Mouse (Mus musculus): ENCODE measurements around the gene Gm42878.

DNA sequence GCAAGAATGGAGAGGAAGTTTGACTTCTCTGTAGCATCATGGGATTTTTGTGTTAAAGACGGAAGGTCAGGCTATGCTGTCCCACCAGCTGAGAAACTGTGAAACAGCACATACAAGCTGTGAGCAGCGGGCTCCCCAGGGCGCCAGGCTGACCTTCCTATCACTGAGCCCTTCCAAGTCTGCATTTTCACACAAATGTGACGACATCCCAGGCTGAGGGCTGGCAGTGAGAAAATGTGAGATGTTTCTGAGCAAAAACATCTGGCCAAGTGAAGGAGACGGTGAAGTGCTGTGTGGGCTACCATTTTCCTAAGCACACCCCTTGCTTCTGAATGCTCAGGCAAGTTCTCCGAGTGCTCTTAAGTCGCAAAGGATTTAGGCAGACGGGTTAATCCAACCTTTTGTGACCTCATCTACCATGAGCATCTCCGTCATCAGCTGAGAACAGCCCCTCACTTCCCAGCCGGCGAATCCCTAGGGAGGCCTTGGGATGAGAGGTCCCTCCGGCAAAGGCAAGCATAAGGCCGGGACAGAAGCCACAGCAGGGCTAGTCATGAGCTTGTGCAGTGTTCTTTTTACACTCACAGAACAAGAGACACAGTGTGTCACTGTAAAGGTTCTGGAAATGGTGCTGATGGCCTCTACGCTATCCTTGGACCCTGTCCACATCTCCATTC, 19.4 kb downstream of the Gm42878 start:
- no peak for TF ChIP-seq GABPA (IDR thresholded peaks at IDR 0.05; ENCODE audit: insufficient replicate concordance, low read depth, low read length)
- no peak for TF ChIP-seq POLR2A (IDR thresholded peaks at IDR 0.05; ENCODE audit: low read depth, low read length)
- TF ChIP-seq CTCF (conservative IDR thresholded peaks at IDR 0.05 in 1 of 2, IDR thresholded peaks at IDR 0.05 in 1 of 2; ENCODE audit: low read depth in 2 of 2, low read length in 2 of 2) = no peak
- no peak for TF ChIP-seq TBP (conservative IDR thresholded peaks at IDR 0.05; ENCODE audit: low read depth, low read length)
- TF ChIP-seq USF2 (conservative IDR thresholded peaks at IDR 0.05; ENCODE audit: low read depth, low read length) = no peak
- TF ChIP-seq SMC3 (IDR thresholded peaks at IDR 0.05; ENCODE audit: low read depth, low read length) = no peak
- TF ChIP-seq NELFE (IDR thresholded peaks at IDR 0.05; ENCODE audit: low read depth, low read length) = no peak
- no peak for TF ChIP-seq E2F4 (IDR thresholded peaks at IDR 0.05; ENCODE audit: insufficient replicate concordance, low read depth, low read length)
- TF ChIP-seq USF1 (IDR thresholded peaks at IDR 0.05; ENCODE audit: low read depth, low read length) = no peak
- TF ChIP-seq MAZ (IDR thresholded peaks at IDR 0.05; ENCODE audit: low read depth, low read length) = no peak
